Mouse (Mus musculus): Measurements from ENCODE around the gene Trmt2a. TPM values are rescaled to one million over a fixed set of nuclear protein-coding genes. Genes with fewer than 3 reads are reported as not detected.

The Trmt2a gene
- polyA plus RNA-seq, 1 experiment from 2014 or later, result 78.4 TPM

- Histone ChIP-seq H3K9ac (replicated peaks; ENCODE audit: low read depth, low read length) (no peak overlapping the region), H3K36me3 (ENCODE audit: control insufficient read depth, insufficient read depth, low read length) (peaks cover 45% of the 10 kb centered on the region), H3K4me3 (ENCODE audit: low read depth, low read length) (no peak overlapping the region), H3K27me3 (ENCODE audit: control insufficient read depth, insufficient read depth, low read length) (no peaks in the 10 kb centered on the region), H3K9me3 (ENCODE audit: control insufficient read depth, low read length) (no peaks in the 10 kb centered on the region), H3K4me1 (ENCODE audit: control insufficient read depth, insufficient read depth, low read length) (peaks cover 17% of the 10 kb centered on the region), H3K4me2 (ENCODE audit: low read depth, low read length) (no peak overlapping the region), H3K27ac (ENCODE audit: low read depth, low read length) (no peak overlapping the region)
- 86% methylated on average over 6 of the region's 6 CpGs for WGBS
- no peak for ATAC-seq (ENCODE audit: low read depth)
These were observed 4.3 kb downstream of the Trmt2a start for GRCm38 (mm10) chr16:18252736-18253135.

DNA sequence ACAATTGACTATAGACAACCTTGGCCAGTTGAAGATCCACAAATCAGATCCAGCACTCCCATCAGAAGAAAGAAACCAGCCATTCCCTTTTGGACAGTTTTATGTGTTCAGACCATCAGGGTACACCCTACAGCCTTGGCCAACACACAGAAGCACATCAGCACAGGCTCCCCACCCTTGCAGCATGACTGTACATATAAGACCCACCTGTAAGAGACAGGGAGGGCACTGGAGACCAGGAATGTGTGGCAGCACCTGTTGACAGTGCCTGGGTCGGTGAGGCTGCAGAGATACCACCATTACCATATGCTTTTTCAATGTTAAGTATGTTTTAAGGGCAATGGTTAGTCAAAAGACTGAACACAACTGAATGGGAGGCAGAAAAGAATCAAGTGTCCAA, 5.4 kb downstream of the Trmt2a start:
- Histone ChIP-seq H3K27me3 (ENCODE audit: control insufficient read depth, insufficient read depth, low read length) (no peaks in the 10 kb centered on the region), H3K36me3 (ENCODE audit: control insufficient read depth, insufficient read depth, low read length) (peaks cover 53% of the 10 kb centered on the region), H3K4me1 (ENCODE audit: control insufficient read depth, insufficient read depth, low read length) (peaks cover 17% of the 10 kb centered on the region), H3K4me2 (ENCODE audit: low read depth, low read length) (no peak overlapping the region), H3K9me3 (ENCODE audit: control insufficient read depth, low read length) (no peaks in the 10 kb centered on the region), H3K9ac (replicated peaks; ENCODE audit: low read depth, low read length) (no peak overlapping the region), H3K27ac (ENCODE audit: low read depth, low read length) (no peak overlapping the region), H3K4me3 (ENCODE audit: low read depth, low read length) (no peak overlapping the region)
- ATAC-seq (ENCODE audit: low read depth), result no peak
- WGBS, result 93% methylated on average over 1 of the region's 1 CpGs

GRCm38 (mm10) chr16:18258221-18258620, 9.7 kb downstream of the Trmt2a start, which contains the start of gene Gm49776:
Gene Gm49776 (minus strand): TSS chr16:18258321.
- H3K4me3 ChIP-seq (ENCODE audit: low read depth, low read length), result no peak within 1 kb of the TSS
- ATAC-seq (ENCODE audit: low read depth), result no peak
- H3K4me1 ChIP-seq (ENCODE audit: control insufficient read depth, insufficient read depth, low read length), result no peaks in the 10 kb centered on the region
- 98% methylated on average over 2 of the region's 2 CpGs for WGBS
- no peak within 1 kb of the TSS for H3K27ac ChIP-seq (ENCODE audit: low read depth, low read length)
- H3K4me2 ChIP-seq (ENCODE audit: low read depth, low read length), result no peak within 1 kb of the TSS
- no peak within 1 kb of the TSS for H3K9ac ChIP-seq (replicated peaks; ENCODE audit: low read depth, low read length)
- peaks cover 69% of the 10 kb centered on the region for H3K36me3 ChIP-seq (ENCODE audit: control insufficient read depth, insufficient read depth, low read length)
- H3K9me3 ChIP-seq (ENCODE audit: control insufficient read depth, low read length), result no peaks in the 10 kb centered on the region
- no peaks in the 10 kb centered on the region for H3K27me3 ChIP-seq (ENCODE audit: control insufficient read depth, insufficient read depth, low read length)

DNA sequence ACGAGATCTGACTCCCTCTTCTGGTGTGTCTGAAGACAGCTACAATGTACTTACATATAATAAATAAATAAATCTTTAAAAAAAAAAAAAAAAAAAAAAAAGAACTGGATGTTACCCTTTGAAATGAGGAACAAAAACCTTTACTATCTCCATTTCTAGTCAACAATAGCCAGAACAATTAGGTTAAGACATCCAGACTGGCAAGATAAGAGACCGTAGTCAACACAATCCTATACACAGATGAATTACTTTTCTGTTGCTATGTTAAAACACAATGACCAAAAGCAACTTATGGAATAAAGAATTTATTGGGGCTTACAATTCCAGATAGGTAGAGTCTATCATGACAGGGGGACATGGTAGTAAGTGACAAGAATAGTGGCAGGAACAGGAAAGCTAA, 16.5 kb downstream of the Trmt2a start:
- H3K27me3 ChIP-seq (ENCODE audit: control insufficient read depth, insufficient read depth, low read length), result no peaks in the 10 kb centered on the region
- no peak overlapping the region for H3K4me2 ChIP-seq (ENCODE audit: low read depth, low read length)
- ATAC-seq (ENCODE audit: low read depth), result no peak
- no peak overlapping the region for H3K4me3 ChIP-seq (ENCODE audit: low read depth, low read length)
- H3K9ac ChIP-seq (replicated peaks; ENCODE audit: low read depth, low read length), result no peak overlapping the region
- H3K27ac ChIP-seq (ENCODE audit: low read depth, low read length), result no peak overlapping the region
- no peaks in the 10 kb centered on the region for H3K9me3 ChIP-seq (ENCODE audit: control insufficient read depth, low read length)
- WGBS, result 90% methylated on average over 2 of the region's 2 CpGs
- peaks cover 41% of the 10 kb centered on the region for H3K36me3 ChIP-seq (ENCODE audit: control insufficient read depth, insufficient read depth, low read length)
- H3K4me1 ChIP-seq (ENCODE audit: control insufficient read depth, insufficient read depth, low read length), result no peaks in the 10 kb centered on the region

DNA sequence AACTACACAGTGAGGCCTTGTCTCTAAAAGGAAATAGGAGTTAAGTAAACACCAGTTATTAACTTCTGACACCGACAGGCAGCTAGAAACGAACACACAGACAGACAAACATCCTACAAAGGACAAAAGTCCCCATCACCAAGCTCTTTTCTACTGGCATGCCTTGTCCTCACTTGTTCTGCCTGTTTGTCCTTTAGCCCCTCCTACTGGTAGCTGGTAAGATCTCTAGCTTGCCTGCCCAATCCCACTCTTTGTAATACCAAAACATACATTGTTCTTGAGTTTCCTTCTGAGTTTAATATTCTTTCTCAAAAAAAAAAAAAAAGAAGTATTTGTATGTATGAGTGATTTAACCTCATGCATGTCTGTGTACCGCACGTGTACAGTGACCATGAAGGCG, 19.7 kb downstream of the Trmt2a start:
- Histone ChIP-seq H3K4me3 (ENCODE audit: low read depth, low read length) (no peak overlapping the region), H3K27ac (ENCODE audit: low read depth, low read length) (no peak overlapping the region), H3K4me2 (ENCODE audit: low read depth, low read length) (no peak overlapping the region), H3K9me3 (ENCODE audit: control insufficient read depth, low read length) (no peaks in the 10 kb centered on the region), H3K36me3 (ENCODE audit: control insufficient read depth, insufficient read depth, low read length) (peaks cover 48% of the 10 kb centered on the region), H3K9ac (replicated peaks; ENCODE audit: low read depth, low read length) (no peak overlapping the region), H3K4me1 (ENCODE audit: control insufficient read depth, insufficient read depth, low read length) (no peaks in the 10 kb centered on the region), H3K27me3 (ENCODE audit: control insufficient read depth, insufficient read depth, low read length) (no peaks in the 10 kb centered on the region)
- WGBS, result 92% methylated on average over 5 of the region's 5 CpGs
- no peak for ATAC-seq (ENCODE audit: low read depth)

DNA sequence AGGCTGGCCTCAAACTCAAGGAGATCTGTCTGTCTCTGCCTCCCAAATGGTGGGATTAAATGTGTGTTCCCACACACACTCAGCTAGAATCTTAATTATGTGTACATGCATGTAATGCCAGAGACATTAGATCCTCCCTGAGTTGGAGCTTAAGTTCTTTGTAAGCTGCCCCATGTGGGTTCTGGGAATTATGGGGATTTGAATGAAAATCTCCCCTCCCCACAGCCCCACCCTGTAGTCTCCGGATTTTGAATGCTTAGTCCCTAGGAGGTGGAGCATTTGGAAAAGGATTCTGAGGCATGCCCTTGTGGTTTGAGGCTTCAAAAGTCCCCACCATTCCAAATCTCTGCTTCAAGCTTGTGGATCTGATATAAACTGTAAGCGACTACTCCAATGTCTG, 26.7 kb downstream of the Trmt2a start:
- H3K27me3 ChIP-seq (ENCODE audit: control insufficient read depth, insufficient read depth, low read length), result no peaks in the 10 kb centered on the region
- no peak for ATAC-seq (ENCODE audit: low read depth)
- no peak overlapping the region for H3K4me3 ChIP-seq (ENCODE audit: low read depth, low read length)
- 83% methylated on average over 2 of the region's 2 CpGs for WGBS
- peaks cover 67% of the 10 kb centered on the region for H3K36me3 ChIP-seq (ENCODE audit: control insufficient read depth, insufficient read depth, low read length)
- no peak overlapping the region for H3K4me2 ChIP-seq (ENCODE audit: low read depth, low read length)
- no peaks in the 10 kb centered on the region for H3K4me1 ChIP-seq (ENCODE audit: control insufficient read depth, insufficient read depth, low read length)
- H3K27ac ChIP-seq (ENCODE audit: low read depth, low read length), result no peak overlapping the region
- no peaks in the 10 kb centered on the region for H3K9me3 ChIP-seq (ENCODE audit: control insufficient read depth, low read length)
- no peak overlapping the region for H3K9ac ChIP-seq (replicated peaks; ENCODE audit: low read depth, low read length)

DNA sequence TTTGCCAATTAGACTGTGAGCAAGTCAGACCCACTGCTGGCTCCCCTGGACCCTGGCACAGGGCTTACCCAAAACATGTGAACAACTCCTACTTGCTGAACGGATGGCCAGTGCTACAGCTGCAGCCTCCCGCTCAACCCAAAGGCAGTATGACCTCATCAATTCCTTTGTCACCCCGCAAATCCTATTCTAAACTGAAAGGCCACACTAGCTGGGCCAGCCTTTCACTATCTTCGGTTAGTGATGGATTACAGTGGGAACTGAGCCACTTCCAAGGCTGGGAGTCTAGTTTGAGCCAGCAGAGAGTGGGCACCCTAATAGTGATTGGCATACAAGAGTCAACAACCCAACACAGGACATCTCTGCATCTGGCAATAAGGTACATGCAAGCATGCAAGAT, 39.7 kb downstream of the Trmt2a start:
- Histone ChIP-seq H3K4me2 (ENCODE audit: low read depth, low read length) (peak overlapping the region; percentile 78), H3K4me1 (ENCODE audit: control insufficient read depth, insufficient read depth, low read length) (peaks cover 23% of the 10 kb centered on the region), H3K36me3 (ENCODE audit: control insufficient read depth, insufficient read depth, low read length) (peaks cover 18% of the 10 kb centered on the region), H3K4me3 (ENCODE audit: low read depth, low read length) (peak overlapping the region; percentile 96), H3K27ac (ENCODE audit: low read depth, low read length) (no peak overlapping the region; the same call in 1 of the 2 replicates), H3K27me3 (ENCODE audit: control insufficient read depth, insufficient read depth, low read length) (no peaks in the 10 kb centered on the region), H3K9me3 (ENCODE audit: control insufficient read depth, low read length) (no peaks in the 10 kb centered on the region), H3K9ac (replicated peaks; ENCODE audit: low read depth, low read length) (peak overlapping the region; percentile 90)
- WGBS, result 2% methylated on average over 4 of the region's 4 CpGs
- no peak for ATAC-seq (ENCODE audit: low read depth)

GRCm38 (mm10) chr16:18288581-18289061, 40.1 kb downstream of the Trmt2a start:
- peak overlapping the region; percentile 96 for H3K4me3 ChIP-seq (ENCODE audit: low read depth, low read length)
- peak overlapping the region; percentile 90 for H3K9ac ChIP-seq (replicated peaks; ENCODE audit: low read depth, low read length)
- WGBS, result 2% methylated on average over 21 of the region's 31 CpGs
- H3K36me3 ChIP-seq (ENCODE audit: control insufficient read depth, insufficient read depth, low read length), result peaks cover 13% of the 10 kb centered on the region
- peaks cover 23% of the 10 kb centered on the region for H3K4me1 ChIP-seq (ENCODE audit: control insufficient read depth, insufficient read depth, low read length)
- H3K4me2 ChIP-seq (ENCODE audit: low read depth, low read length), result peak overlapping the region; percentile 78
- H3K9me3 ChIP-seq (ENCODE audit: control insufficient read depth, low read length), result no peaks in the 10 kb centered on the region
- ATAC-seq (ENCODE audit: low read depth), result peak; percentile 81
- no peaks in the 10 kb centered on the region for H3K27me3 ChIP-seq (ENCODE audit: control insufficient read depth, insufficient read depth, low read length)
- H3K27ac ChIP-seq (ENCODE audit: low read depth, low read length), result peak overlapping the region; percentile 83

DNA sequence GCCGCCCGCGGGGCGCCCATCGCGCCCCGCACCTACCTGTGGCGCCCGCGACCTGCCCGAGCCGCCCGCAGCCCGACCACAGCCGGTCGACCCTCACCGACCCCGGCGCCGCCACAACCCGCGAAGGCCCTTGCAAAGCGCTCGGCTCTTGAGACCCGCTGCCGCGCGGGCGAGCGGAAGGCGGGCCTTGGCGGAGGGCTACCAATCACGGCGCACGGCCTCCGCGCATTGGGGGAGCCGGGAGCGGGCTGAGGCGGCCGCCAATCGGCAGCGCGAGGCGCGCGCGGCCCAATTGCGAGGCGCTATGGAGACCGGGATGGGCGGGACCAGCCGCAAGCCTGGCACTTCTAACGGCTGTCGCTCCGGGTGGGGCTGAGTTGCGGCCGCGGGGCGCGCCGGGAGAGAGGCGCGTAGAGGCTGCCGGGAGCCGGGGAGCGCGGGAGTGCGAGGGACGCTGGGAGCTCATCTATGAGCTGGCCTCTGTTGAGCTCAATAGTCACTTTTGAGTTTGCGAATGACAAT, 40.6 kb downstream of the Trmt2a start, which contains the start of gene Dgcr8:
TSS of gene Dgcr8 (minus strand) at position 180 of the 522 bp plus-strand sequence.
- Histone ChIP-seq H3K9me3 (ENCODE audit: control insufficient read depth, low read length) (no peaks in the 10 kb centered on the region), H3K4me2 (ENCODE audit: low read depth, low read length) (peak within 1 kb of the TSS; percentile 78), H3K9ac (replicated peaks; ENCODE audit: low read depth, low read length) (peak within 1 kb of the TSS; percentile 90), H3K27ac (ENCODE audit: low read depth, low read length) (peak within 1 kb of the TSS; percentile 83), H3K27me3 (ENCODE audit: control insufficient read depth, insufficient read depth, low read length) (no peaks in the 10 kb centered on the region), H3K4me1 (ENCODE audit: control insufficient read depth, insufficient read depth, low read length) (peaks cover 23% of the 10 kb centered on the region), H3K4me3 (ENCODE audit: low read depth, low read length) (peak within 1 kb of the TSS; percentile 96), H3K36me3 (ENCODE audit: control insufficient read depth, insufficient read depth, low read length) (peaks cover 8% of the 10 kb centered on the region)
- under 1% methylated on average over 71 of the region's 71 CpGs for WGBS
- peak; percentile 100 for ATAC-seq (ENCODE audit: low read depth)

All from neural tube, embryonic 14.5 days (tissue).